Mouse (Mus musculus): ENCODE results near the gene Cotl1. TPM values are rescaled to one million over a fixed set of nuclear protein-coding genes. Genes with fewer than 3 reads are reported as not detected.
A peak's percentile ranks its signal among the peaks of the same experiment; 100 is the strongest.

Cotl1 gene
- polyA plus RNA-seq, 1 experiment from 2014 or later: 458 TPM

GRCm38 (mm10) chr8:119798170-119798964 lies 42.0 kb downstream of the Cotl1 start:
- no peaks in the 10 kb centered on the region for H3K27me3 ChIP-seq (ENCODE audit: control insufficient read depth, insufficient read depth, low read length)
- H3K36me3 ChIP-seq (ENCODE audit: control insufficient read depth, insufficient read depth, low read length): no peaks in the 10 kb centered on the region
- no peak overlapping the region for H3K4me2 ChIP-seq (replicated peaks; ENCODE audit: low read depth, low read length)
- no peak overlapping the region for H3K9ac ChIP-seq (ENCODE audit: low read depth, low read length)
- WGBS: 10% methylated on average over 15 of the region's 15 CpGs
- H3K4me1 ChIP-seq (replicated peaks; ENCODE audit: control insufficient read depth, insufficient read depth, low read length): peaks cover 4% of the 10 kb centered on the region
- H3K9me3 ChIP-seq (ENCODE audit: control insufficient read depth, low read length): no peaks in the 10 kb centered on the region
- H3K27ac ChIP-seq (ENCODE audit: low read depth, low read length): peak overlapping the region; percentile 59
- no peak overlapping the region for H3K4me3 ChIP-seq (ENCODE audit: low read depth, low read length)
- DNase-seq (ENCODE audit: low spot score) (peak; percentile 81), ATAC-seq (ENCODE audit: low FRiP score) (peak; percentile 70)

- Histone ChIP-seq H3K36me3 (ENCODE audit: control insufficient read depth, insufficient read depth, low read length) (no peaks in the 10 kb centered on the region), H3K9ac (ENCODE audit: low read depth, low read length) (no peak overlapping the region), H3K27me3 (ENCODE audit: control insufficient read depth, insufficient read depth, low read length) (no peaks in the 10 kb centered on the region), H3K9me3 (ENCODE audit: control insufficient read depth, low read length) (no peaks in the 10 kb centered on the region), H3K4me1 (replicated peaks; ENCODE audit: control insufficient read depth, insufficient read depth, low read length) (peaks cover 16% of the 10 kb centered on the region), H3K4me2 (replicated peaks; ENCODE audit: low read depth, low read length) (no peak overlapping the region), H3K4me3 (ENCODE audit: low read depth, low read length) (no peak overlapping the region), H3K27ac (ENCODE audit: low read depth, low read length) (no peak overlapping the region)
- ATAC-seq (ENCODE audit: low FRiP score): no peak
- DNase-seq (ENCODE audit: low spot score): no peak
- 84% methylated on average over 3 of the region's 3 CpGs for WGBS
Measured at GRCm38 (mm10) chr8:119795651-119796050, 44.7 kb downstream of the Cotl1 start.

- Histone ChIP-seq H3K4me3 (ENCODE audit: low read depth, low read length) (no peak overlapping the region), H3K36me3 (ENCODE audit: control insufficient read depth, insufficient read depth, low read length) (no peaks in the 10 kb centered on the region), H3K9me3 (ENCODE audit: control insufficient read depth, low read length) (no peaks in the 10 kb centered on the region), H3K4me2 (replicated peaks; ENCODE audit: low read depth, low read length) (no peak overlapping the region), H3K4me1 (replicated peaks; ENCODE audit: control insufficient read depth, insufficient read depth, low read length) (peaks cover 21% of the 10 kb centered on the region), H3K9ac (ENCODE audit: low read depth, low read length) (no peak overlapping the region), H3K27me3 (ENCODE audit: control insufficient read depth, insufficient read depth, low read length) (no peaks in the 10 kb centered on the region), H3K27ac (ENCODE audit: low read depth, low read length) (no peak overlapping the region; the same call in 1 of the 2 replicates)
- 30% methylated on average over 7 of the region's 7 CpGs for WGBS
- ATAC-seq (ENCODE audit: low FRiP score): no peak
- DNase-seq (ENCODE audit: low spot score): peak; percentile 41
Measured at GRCm38 (mm10) chr8:119794689-119795088, 45.7 kb downstream of the Cotl1 start.

GRCm38 (mm10) chr8:119791804-119792704 lies 48.3 kb downstream of the Cotl1 start:
- WGBS: 4% methylated on average over 16 of the region's 16 CpGs
- H3K4me3 ChIP-seq (ENCODE audit: low read depth, low read length): no peak overlapping the region

GRCm38 (mm10) chr8:119789581-119789980 lies 50.8 kb downstream of the Cotl1 start:
- H3K4me2 ChIP-seq (replicated peaks; ENCODE audit: low read depth, low read length): no peak overlapping the region
- peaks cover 23% of the 10 kb centered on the region for H3K4me1 ChIP-seq (replicated peaks; ENCODE audit: control insufficient read depth, insufficient read depth, low read length)
- DNase-seq (ENCODE audit: low spot score) (no peak), ATAC-seq (ENCODE audit: low FRiP score) (no peak)
- H3K4me3 ChIP-seq (ENCODE audit: low read depth, low read length): no peak overlapping the region
- WGBS: 82% methylated on average over 7 of the region's 7 CpGs
- H3K36me3 ChIP-seq (ENCODE audit: control insufficient read depth, insufficient read depth, low read length): no peaks in the 10 kb centered on the region
- H3K9me3 ChIP-seq (ENCODE audit: control insufficient read depth, low read length): no peaks in the 10 kb centered on the region
- H3K27ac ChIP-seq (ENCODE audit: low read depth, low read length): no peak overlapping the region
- no peak overlapping the region for H3K9ac ChIP-seq (ENCODE audit: low read depth, low read length)
- no peaks in the 10 kb centered on the region for H3K27me3 ChIP-seq (ENCODE audit: control insufficient read depth, insufficient read depth, low read length)

More at GRCm38 (mm10) chr8:119791804-119792704, 48.3 kb downstream of the Cotl1 start:
- Histone ChIP-seq H3K4me2 (replicated peaks; ENCODE audit: low read depth, low read length) (no peak overlapping the region), H3K36me3 (ENCODE audit: control insufficient read depth, insufficient read depth, low read length) (no peaks in the 10 kb centered on the region), H3K9me3 (ENCODE audit: control insufficient read depth, low read length) (no peaks in the 10 kb centered on the region), H3K27me3 (ENCODE audit: control insufficient read depth, insufficient read depth, low read length) (no peaks in the 10 kb centered on the region), H3K4me1 (replicated peaks; ENCODE audit: control insufficient read depth, insufficient read depth, low read length) (peaks cover 17% of the 10 kb centered on the region), H3K9ac (ENCODE audit: low read depth, low read length) (0 out of 2 replicates have a peak overlapping the region, but pooled peaks have one; percentile 20), H3K27ac (ENCODE audit: low read depth, low read length) (peak overlapping the region; percentile 65)
- ATAC-seq (ENCODE audit: low FRiP score) (peak; percentile 85), DNase-seq (ENCODE audit: low spot score) (peak; percentile 84)

GRCm38 (mm10) chr8:119788607-119789381 lies 51.5 kb downstream of the Cotl1 start:
- WGBS: 73% methylated on average over 9 of the region's 9 CpGs
- Histone ChIP-seq H3K4me3 (ENCODE audit: low read depth, low read length) (no peak overlapping the region), H3K4me2 (replicated peaks; ENCODE audit: low read depth, low read length) (no peak overlapping the region), H3K9me3 (ENCODE audit: control insufficient read depth, low read length) (no peaks in the 10 kb centered on the region), H3K9ac (ENCODE audit: low read depth, low read length) (no peak overlapping the region), H3K27me3 (ENCODE audit: control insufficient read depth, insufficient read depth, low read length) (no peaks in the 10 kb centered on the region; the same call in 1 of the 2 replicates), H3K4me1 (replicated peaks; ENCODE audit: control insufficient read depth, insufficient read depth, low read length) (peaks cover 23% of the 10 kb centered on the region), H3K27ac (ENCODE audit: low read depth, low read length) (no peak overlapping the region), H3K36me3 (ENCODE audit: control insufficient read depth, insufficient read depth, low read length) (no peaks in the 10 kb centered on the region)
- ATAC-seq (ENCODE audit: low FRiP score): no peak
- DNase-seq (ENCODE audit: low spot score): no peak

GRCm38 (mm10) chr8:119787341-119787740 lies 53.0 kb downstream of the Cotl1 start:
- no peaks in the 10 kb centered on the region for H3K36me3 ChIP-seq (ENCODE audit: control insufficient read depth, insufficient read depth, low read length)
- no peak for ATAC-seq (ENCODE audit: low FRiP score)

GRCm38 (mm10) chr8:119786871-119787270 lies 53.5 kb downstream of the Cotl1 start:
- ATAC-seq (ENCODE audit: low FRiP score) (no peak), DNase-seq (ENCODE audit: low spot score) (no peak)
- H3K36me3 ChIP-seq (ENCODE audit: control insufficient read depth, insufficient read depth, low read length): no peaks in the 10 kb centered on the region
- H3K9ac ChIP-seq (ENCODE audit: low read depth, low read length): no peak overlapping the region
- 81% methylated on average over 3 of the region's 3 CpGs for WGBS
- peaks cover 20% of the 10 kb centered on the region for H3K4me1 ChIP-seq (replicated peaks; ENCODE audit: control insufficient read depth, insufficient read depth, low read length)
- no peaks in the 10 kb centered on the region for H3K9me3 ChIP-seq (ENCODE audit: control insufficient read depth, low read length)
- no peak overlapping the region for H3K4me3 ChIP-seq (ENCODE audit: low read depth, low read length)
- H3K4me2 ChIP-seq (replicated peaks; ENCODE audit: low read depth, low read length): no peak overlapping the region
- H3K27me3 ChIP-seq (ENCODE audit: control insufficient read depth, insufficient read depth, low read length): no peaks in the 10 kb centered on the region; the same call in 1 of the 2 replicates
- H3K27ac ChIP-seq (ENCODE audit: low read depth, low read length): no peak overlapping the region

More at GRCm38 (mm10) chr8:119787341-119787740, 53.0 kb downstream of the Cotl1 start:
- Histone ChIP-seq H3K4me2 (replicated peaks; ENCODE audit: low read depth, low read length) (no peak overlapping the region), H3K4me1 (replicated peaks; ENCODE audit: control insufficient read depth, insufficient read depth, low read length) (peaks cover 23% of the 10 kb centered on the region), H3K27me3 (ENCODE audit: control insufficient read depth, insufficient read depth, low read length) (no peaks in the 10 kb centered on the region; the same call in 1 of the 2 replicates), H3K9ac (ENCODE audit: low read depth, low read length) (no peak overlapping the region), H3K27ac (ENCODE audit: low read depth, low read length) (no peak overlapping the region), H3K4me3 (ENCODE audit: low read depth, low read length) (no peak overlapping the region), H3K9me3 (ENCODE audit: control insufficient read depth, low read length) (no peaks in the 10 kb centered on the region)
- DNase-seq (ENCODE audit: low spot score): no peak
- 51% methylated on average over 4 of the region's 4 CpGs for WGBS
